Mouse (Mus musculus) lung, adult 10 weeks (tissue): Measurements from ENCODE around the gene Atad3a. TPM values are rescaled to one million over a fixed set of nuclear protein-coding genes. Genes with fewer than 3 reads are reported as not detected.

ENCODE experiments used
- polyA plus RNA-seq: library from polyadenylated mRNA; stranded (reverse); fragments of 350-450 nt; fragmentation: Illumina TruSeq; extraction: RNeasy Lipid Tissue Mini Kit (QIAGEN cat#74804); gene quantifications from one replicate; pipeline ENCODE4 v1.2.3, GENCODE M21; 2014; ENCODE audit warnings: low read depth, low replicate concordance; ENCODE audit not compliant: insufficient read depth

Gene Atad3a
- 17.7 TPM for polyA plus RNA-seq

DNA sequence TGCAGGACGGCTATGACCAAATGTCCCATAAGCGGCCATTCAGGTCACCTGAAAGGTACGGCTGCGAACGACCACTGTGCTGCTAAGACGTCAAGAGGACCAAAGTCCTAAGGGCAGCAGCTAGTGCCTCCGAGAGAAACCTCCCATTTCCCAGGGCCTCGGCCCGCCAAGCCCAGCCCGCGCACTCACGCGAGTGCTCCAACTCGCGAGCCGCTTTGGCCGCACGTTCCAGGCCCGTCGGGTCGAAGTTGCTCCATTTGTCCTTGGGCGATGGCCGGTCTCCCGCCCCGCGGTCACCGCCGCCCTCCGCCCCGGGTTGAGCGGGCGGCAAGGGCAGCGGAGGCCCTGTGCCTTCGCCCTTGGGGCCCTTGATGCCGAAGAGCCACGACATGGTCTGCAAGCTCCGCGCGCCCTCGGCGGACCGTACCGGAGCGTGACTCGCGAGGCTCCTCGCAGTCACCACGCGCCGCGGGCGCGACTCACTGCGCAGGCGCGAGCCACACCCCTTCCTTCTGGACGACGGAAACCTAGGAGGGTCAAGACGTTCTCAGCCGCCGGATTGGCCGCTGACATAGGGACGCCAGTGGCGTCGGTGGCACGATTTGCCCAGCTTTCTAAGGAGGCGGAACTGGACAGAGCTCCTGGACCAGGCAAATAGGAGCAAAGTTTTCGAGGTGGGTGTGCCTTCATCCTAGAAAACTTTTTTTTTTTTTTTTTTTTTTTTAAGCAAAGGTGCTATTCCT, at the start of gene Atad3a:
TSS of gene Atad3a (minus strand) at position 481 of the 743 bp plus-strand sequence.

DNA sequence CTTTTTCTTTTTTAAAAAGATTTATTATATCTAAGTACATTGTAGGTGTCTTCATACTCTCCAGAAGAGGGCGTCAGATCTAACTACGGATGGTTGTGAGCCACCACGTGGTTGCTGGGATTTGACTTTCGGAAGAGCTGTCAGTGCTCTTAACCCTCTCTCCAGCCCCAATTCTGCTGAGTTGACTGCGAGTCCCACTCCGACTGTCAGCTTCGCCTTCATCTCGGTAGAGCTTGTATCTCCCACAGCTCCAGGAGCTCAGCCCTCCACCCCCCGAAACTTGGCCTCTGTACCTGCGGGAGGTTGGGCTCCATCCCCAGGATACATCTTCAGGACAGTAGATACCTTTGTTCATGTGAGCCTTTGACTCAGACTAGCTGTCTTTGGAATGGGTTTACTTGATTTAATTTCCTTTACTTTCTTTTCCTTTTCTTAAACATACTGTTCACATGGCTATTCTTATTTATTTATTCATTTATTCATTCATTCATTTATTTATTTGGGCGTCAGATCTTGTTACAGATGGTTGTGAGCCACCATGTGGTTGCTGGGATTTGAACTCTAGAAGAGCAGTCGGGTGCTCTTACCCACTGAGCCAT, 41.9 kb upstream of the Atad3a start, which contains the start of gene Mrpl20:
TSS of gene Mrpl20 (plus strand) at position 138 of the 599 bp plus-strand sequence.

DNA sequence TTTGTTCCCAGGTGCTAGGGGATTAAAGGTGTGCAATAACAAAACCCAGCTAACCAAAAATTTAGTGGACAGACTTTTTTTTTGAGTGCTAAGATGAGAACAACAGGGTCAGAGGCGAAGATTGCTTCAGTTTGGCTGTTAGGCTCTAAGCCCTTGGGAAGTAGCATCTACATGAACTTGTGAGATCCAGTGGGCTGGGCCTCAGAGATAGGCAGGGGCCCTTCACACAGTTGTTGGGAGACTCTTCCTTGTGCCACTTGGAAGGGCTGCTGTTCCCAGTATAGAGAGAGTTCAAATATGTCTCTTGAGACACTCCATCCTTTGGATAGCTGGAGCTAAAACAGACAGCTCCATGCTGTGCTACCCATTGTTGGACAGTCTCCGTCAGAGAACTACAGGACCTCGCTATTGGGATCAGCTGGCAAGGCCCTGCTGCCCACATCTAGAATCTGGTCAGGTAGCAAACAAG, 29.2 kb upstream of the Atad3a start, which contains the start of gene Ankrd65:
TSS of gene Ankrd65 (plus strand) at position 419 of the 469 bp plus-strand sequence.

DNA sequence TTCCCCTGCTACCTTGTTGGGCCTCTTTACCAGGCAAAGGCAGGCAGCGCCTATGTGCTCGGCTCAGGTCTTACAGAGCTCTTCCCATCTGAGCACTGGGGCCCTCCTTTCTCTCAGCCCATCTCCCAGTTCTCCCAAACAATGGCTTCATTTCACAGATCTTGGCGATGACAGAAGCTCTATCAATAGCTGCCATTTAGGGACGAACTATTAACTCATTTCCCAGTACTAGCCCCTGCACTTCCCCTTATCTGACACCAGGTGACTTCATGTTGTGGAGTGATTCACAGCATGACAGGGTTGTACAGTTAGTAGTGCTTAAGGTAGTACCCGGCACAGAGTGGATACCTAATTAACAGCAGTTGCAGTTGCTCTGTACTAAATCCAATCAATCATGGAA, 24.9 kb upstream of the Atad3a start, which contains the start of gene Tmem88b:
TSS of gene Tmem88b (minus strand) at position 56 of the 400 bp plus-strand sequence.

DNA sequence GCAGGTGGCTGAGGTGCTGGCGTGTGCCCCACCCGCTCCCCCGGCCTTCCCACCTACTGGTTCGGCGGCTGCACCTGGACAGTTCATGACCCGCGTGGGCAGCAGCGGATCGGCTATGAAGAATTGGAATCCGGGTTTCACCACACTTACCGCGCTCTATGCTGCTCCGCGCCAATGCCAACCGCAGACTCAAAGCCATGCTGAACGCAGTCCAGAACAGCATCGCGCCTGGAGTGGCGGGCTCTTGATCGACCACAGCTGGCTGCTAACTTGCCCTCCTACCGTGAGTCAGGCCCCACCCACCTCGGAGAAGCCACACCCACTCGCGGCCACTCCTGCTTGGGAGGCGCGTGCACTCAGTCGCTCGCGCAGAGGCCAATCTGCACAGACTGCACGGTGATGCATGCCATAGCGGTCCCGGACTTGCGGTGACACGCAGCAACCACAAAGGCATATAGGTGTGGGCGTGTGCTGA, 13.4 kb upstream of the Atad3a start, which contains the start of gene Vwa1:
TSS of gene Vwa1 (minus strand) at position 419 of the 475 bp plus-strand sequence.

DNA sequence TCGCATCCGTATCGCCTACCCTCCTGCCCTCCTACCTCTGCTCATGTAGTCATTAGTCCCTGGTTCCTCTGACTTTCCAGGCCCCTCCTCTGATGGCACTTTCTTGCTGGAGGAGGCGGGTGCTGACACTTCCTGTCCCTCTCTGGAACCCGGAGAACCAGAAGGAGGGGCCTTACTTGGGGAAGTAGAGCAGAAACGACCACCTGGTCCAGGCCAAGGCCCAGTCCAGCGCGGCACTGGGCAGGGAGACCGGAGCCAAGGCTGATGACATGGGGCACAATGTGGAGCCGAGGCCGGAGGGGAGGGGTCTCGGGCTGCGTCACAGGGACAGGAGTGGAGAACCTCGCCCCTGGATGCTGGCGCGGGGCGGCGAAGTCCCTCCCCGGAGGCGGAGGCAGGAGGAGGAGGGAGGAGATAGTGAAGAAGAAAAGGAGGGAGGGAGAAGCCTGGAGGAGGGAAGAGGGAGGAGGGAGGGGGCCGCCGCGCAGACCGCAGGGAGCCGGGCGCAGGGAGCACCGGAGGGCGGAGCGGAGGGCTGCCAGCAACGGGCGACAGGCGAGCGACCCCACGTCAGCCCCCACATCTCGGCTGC, 26.4 kb downstream of the Atad3a start, which contains the start of gene Tmem240:
TSS of gene Tmem240 (plus strand) at position 451 of the 592 bp plus-strand sequence.

DNA sequence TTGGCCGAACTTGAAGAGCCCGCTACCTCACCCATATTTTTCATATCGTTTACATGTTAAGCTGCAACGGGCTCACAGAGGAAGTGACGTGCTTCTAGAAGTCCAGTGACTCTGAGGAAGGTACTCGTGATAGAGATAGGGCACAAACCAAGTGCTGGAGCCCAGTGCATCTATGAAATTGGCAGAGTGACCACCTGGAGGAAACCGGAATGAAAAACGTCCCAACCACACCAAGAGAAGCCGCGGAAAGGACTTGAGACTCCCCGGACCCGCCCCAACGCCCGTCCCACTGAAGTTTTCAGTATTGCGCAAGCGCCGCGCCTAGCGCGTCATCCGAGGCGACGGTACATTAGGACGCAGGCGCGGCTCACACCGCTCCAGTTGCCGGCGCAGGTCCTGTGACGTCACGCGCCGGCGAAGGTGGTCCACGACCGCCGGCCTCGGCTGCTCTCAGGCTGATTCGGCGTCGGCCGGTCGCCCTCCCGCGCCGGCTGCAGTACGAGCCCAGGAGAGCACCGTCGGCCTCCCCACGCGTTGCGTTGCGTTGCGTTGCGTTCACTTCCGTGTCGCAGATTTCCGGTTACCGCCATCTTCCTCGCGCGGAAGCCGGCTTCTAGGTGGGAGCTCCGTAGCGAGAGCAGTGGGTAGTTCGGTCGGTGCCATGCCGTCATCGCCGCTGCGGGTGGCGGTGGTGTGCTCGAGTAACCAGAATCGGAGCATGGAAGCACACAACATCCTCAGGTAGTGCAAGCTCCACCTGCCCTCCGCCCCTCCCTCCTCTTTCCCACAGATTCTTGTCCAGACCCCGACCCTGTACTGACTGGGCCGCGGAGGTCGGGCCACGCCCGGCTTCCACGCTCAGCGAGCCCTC, 55.9 kb downstream of the Atad3a start, which contains the start of gene Ssu72:
TSS of gene Ssu72 (plus strand) at position 80 of the 871 bp plus-strand sequence.

DNA sequence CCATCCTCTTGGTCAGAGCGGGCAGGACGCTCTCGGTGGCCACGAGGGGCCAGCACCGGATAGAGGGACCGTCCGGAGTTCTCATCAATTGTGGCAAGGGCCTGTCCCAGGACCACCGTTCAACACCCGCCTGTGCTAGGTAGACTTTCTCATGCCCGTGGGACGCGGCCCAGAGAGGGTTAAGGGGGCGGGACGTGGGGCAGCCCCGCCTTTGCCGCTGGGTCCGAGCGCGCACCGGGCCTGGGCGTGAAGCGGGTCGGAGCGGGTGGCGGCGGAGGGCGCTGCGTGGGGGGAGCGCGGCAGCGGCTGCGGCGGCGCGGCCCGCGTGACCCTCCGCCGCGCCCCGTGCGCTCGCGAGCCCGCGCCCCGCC, 66.8 kb downstream of the Atad3a start, which contains the start of gene Fndc10:
TSS of gene Fndc10 (plus strand) at position 232 of the 371 bp plus-strand sequence.

Other genes starting within 250 kb of the Atad3a start
- 65.4 TPM for gene Nadk, start 198.7 kb downstream of the Atad3a start, polyA plus RNA-seq
- gene Slc35e2, start 159.7 kb downstream of the Atad3a start, polyA plus RNA-seq, result 2.7 TPM
- 47.0 TPM for gene Cdk11b, start 136.2 kb downstream of the Atad3a start, polyA plus RNA-seq
- not detected for gene Gm10563, start 115.7 kb downstream of the Atad3a start, polyA plus RNA-seq
- 18.4 TPM for gene Mmp23, start 107.7 kb downstream of the Atad3a start, polyA plus RNA-seq
- gene Mib2, start 91.9 kb downstream of the Atad3a start, polyA plus RNA-seq, result 23.8 TPM
- 2.8 TPM for gene Fndc10, start 66.8 kb downstream of the Atad3a start, polyA plus RNA-seq
- gene Ssu72, start 56.3 kb downstream of the Atad3a start, polyA plus RNA-seq, result 76.0 TPM
- gene Tmem240, start 26.3 kb downstream of the Atad3a start, polyA plus RNA-seq, result 0.40 TPM
- 3.0 TPM for gene Vwa1, start 13.6 kb upstream of the Atad3a start, polyA plus RNA-seq
- 0.29 TPM for gene Tmem88b, start 24.8 kb upstream of the Atad3a start, polyA plus RNA-seq
- gene Ankrd65, start 29.3 kb upstream of the Atad3a start, polyA plus RNA-seq, result 3.2 TPM
- 112 TPM for gene Mrpl20, start 41.8 kb upstream of the Atad3a start, polyA plus RNA-seq
- 51.7 TPM for gene Ccnl2, start 51.4 kb upstream of the Atad3a start, polyA plus RNA-seq
- gene Aurkaip1, start 70.2 kb upstream of the Atad3a start, polyA plus RNA-seq, result 106 TPM
- gene Mxra8, start 78.6 kb upstream of the Atad3a start, polyA plus RNA-seq, result 188 TPM
- gene Dvl1, start 86.3 kb upstream of the Atad3a start, polyA plus RNA-seq, result 25.1 TPM
- 0.19 TPM for gene Tas1r3, start 102.3 kb upstream of the Atad3a start, polyA plus RNA-seq
- 6.7 TPM for gene Cptp, start 108.3 kb upstream of the Atad3a start, polyA plus RNA-seq
- 18.8 TPM for gene Ints11, start 108.5 kb upstream of the Atad3a start, polyA plus RNA-seq
- gene Pusl1, start 130.7 kb upstream of the Atad3a start, polyA plus RNA-seq, result 13.1 TPM
- gene Acap3, start 130.7 kb upstream of the Atad3a start, polyA plus RNA-seq, result 6.0 TPM
- gene Ube2j2, start 182.7 kb upstream of the Atad3a start, polyA plus RNA-seq, result 45.9 TPM
- 18.9 TPM for gene C1qtnf12, start 201.2 kb upstream of the Atad3a start, polyA plus RNA-seq
- gene B3galt6, start 231.6 kb upstream of the Atad3a start, polyA plus RNA-seq, result 3.9 TPM
- 179 TPM for gene Sdf4, start 231.8 kb upstream of the Atad3a start, polyA plus RNA-seq